Mouse (Mus musculus) heart, adult 2 months (tissue): Measurements from ENCODE around the gene Pelo. TPM values are rescaled to one million over a fixed set of nuclear protein-coding genes. Genes with fewer than 3 reads are reported as not detected.

Experiments
- DNase-seq, 2 experiments: peaks; one replicate each; pipeline ENCODE4 v3.0.0; 2021
- H3K27ac ChIP-seq: fragments of 200-600 bp; 2 replicates; pipeline ENCODE4 v1.8.1; 2022
- H3K27me3 ChIP-seq: fragments of 200-500 bp; 2 replicates; pipeline ENCODE4 v1.6.1; 2012; ENCODE audit warnings: mild to moderate bottlenecking, low read length, inconsistent platforms, mixed read lengths; ENCODE audit not compliant: control insufficient read depth, insufficient read depth
- H3K36me3 ChIP-seq: fragments of 200-500 bp; 2 replicates; pipeline ENCODE4 v1.6.1; 2012; ENCODE audit warnings: low read length, inconsistent platforms; ENCODE audit not compliant: control insufficient read depth, insufficient read depth
- H3K4me1 ChIP-seq: fragments of 200-500 bp; 2 replicates; pipeline ENCODE4 v1.6.1; 2011; ENCODE audit warnings: low read length; ENCODE audit not compliant: control insufficient read depth, insufficient read depth
- H3K4me3 ChIP-seq: fragments of 200-600 bp; 2 replicates; pipeline ENCODE4 v1.8.1; 2022
- H3K79me2 ChIP-seq: fragments of 200-500 bp; replicated peaks from 2 replicates; pipeline ENCODE4 v1.6.1; 2012; ENCODE audit warnings: mild to moderate bottlenecking, inconsistent platforms, low read length, moderate library complexity, mixed read lengths; ENCODE audit not compliant: control insufficient read depth, insufficient read depth
- H3K9ac ChIP-seq: fragments of 200-500 bp; 2 replicates; pipeline ENCODE4 v1.6.1; 2012; ENCODE audit warnings: low read depth, mild to moderate bottlenecking, control low read depth, inconsistent platforms, low read length, mixed read lengths
- CTCF ChIP-seq: fragments of 200-600 bp; IDR thresholded peaks from 2 replicates; pipeline ENCODE4 v1.8.1; 2022; ENCODE audit warnings: antibody characterized with exemption, mild to moderate bottlenecking, moderate library complexity
- EP300 ChIP-seq: fragments of 200-500 bp; IDR thresholded peaks from 2 replicates; pipeline ENCODE4 v1.6.1; 2011; ENCODE audit warnings: low read depth, low read length, control low read depth; ENCODE audit not compliant: insufficient read depth
- POLR2A ChIP-seq: fragments of 200-500 bp; IDR thresholded peaks from 2 replicates; pipeline ENCODE4 v1.6.1; 2011; ENCODE audit warnings: mild to moderate bottlenecking, low read depth, low read length, control low read depth; ENCODE audit not compliant: insufficient read depth
- WGBS: fragments of 180-500 bp; shearing (Covaris S2); methylation state at CpG from one replicate; pipeline ENCODE4 v1.1.7; 2018; 5-methylcytosine and 5-hydroxymethylcytosine counted together
- intact Hi-C: fragments of 180-260 bp; cut with DNase I; formaldehyde crosslinking; loops from one replicate; pipeline ENCODE4 v1.15.1; 2025
- polyA plus RNA-seq: library from polyadenylated mRNA; depleted of rRNA; stranded (reverse); fragments of >200 nt; gene quantifications from 2 replicates; pipeline ENCODE4 v1.2.3, GENCODE M21; 2012
- total RNA-seq, 2 experiments: library from RNA; stranded (reverse); gene quantifications; 2 replicates each; pipeline ENCODE4 v1.2.3; 2021

Gene Pelo
- total and polyA plus RNA-seq, 3 experiments = 15.6 to 18.0 (median 16.1) TPM

GRCm38 (mm10) chr13:115085974-115086373, 4.0 kb downstream of the Pelo start:
- 55% methylated on average over 6 of the region's 6 CpGs for WGBS
- intact Hi-C loops = no loop called here
- Histone ChIP-seq H3K9ac (no peak overlapping the region), H3K4me1 (peaks cover 9% of the 10 kb centered on the region), H3K36me3 (peaks cover 30% of the 10 kb centered on the region), H3K27ac (peak overlapping the region; percentile 40), H3K4me3 (no peak overlapping the region), H3K27me3 (no peaks in the 10 kb centered on the region), H3K79me2 (peaks cover 1% of the 10 kb centered on the region; the same call in 1 of the 2 replicates)
- 0 out of 2 replicates have a peak, but pooled peaks have one; percentile 13 for TF ChIP-seq POLR2A
- no peak for TF ChIP-seq EP300
- no peak for DNase-seq

GRCm38 (mm10) chr13:115082339-115082738, 7.6 kb downstream of the Pelo start:
- intact Hi-C loops = no loop called here
- 83% methylated on average over 7 of the region's 7 CpGs for WGBS

GRCm38 (mm10) chr13:115079996-115080585, 9.9 kb downstream of the Pelo start:
- TF ChIP-seq EP300 (no peak), CTCF (no peak), POLR2A (no peak)
- H3K79me2 ChIP-seq = peaks cover 4% of the 10 kb centered on the region; the same call in 1 of the 2 replicates
- peaks cover 29% of the 10 kb centered on the region for H3K36me3 ChIP-seq
- no peak overlapping the region; the same call in 1 of the 2 replicates for H3K27ac ChIP-seq
- intact Hi-C loops = no loop called here
- no peak overlapping the region for H3K9ac ChIP-seq
- no peaks in the 10 kb centered on the region for H3K27me3 ChIP-seq
- no peak overlapping the region for H3K4me3 ChIP-seq
- H3K4me1 ChIP-seq = peaks cover 12% of the 10 kb centered on the region
- no peak for DNase-seq
- 82% methylated on average over 3 of the region's 3 CpGs for WGBS

More at GRCm38 (mm10) chr13:115082339-115082738, 7.6 kb downstream of the Pelo start:
- peaks cover 33% of the 10 kb centered on the region for H3K36me3 ChIP-seq
- no peak for DNase-seq
- no peak for TF ChIP-seq POLR2A
- TF ChIP-seq EP300 = no peak
- TF ChIP-seq CTCF = no peak
- H3K4me3 ChIP-seq = no peak overlapping the region
- peaks cover 19% of the 10 kb centered on the region for H3K4me1 ChIP-seq
- no peak overlapping the region for H3K9ac ChIP-seq
- H3K27me3 ChIP-seq = no peaks in the 10 kb centered on the region
- H3K79me2 ChIP-seq = peaks cover 1% of the 10 kb centered on the region; the same call in 1 of the 2 replicates
- H3K27ac ChIP-seq = no peak overlapping the region

- no peak for DNase-seq
- H3K27ac ChIP-seq = no peak overlapping the region
- 60% methylated on average over 6 of the region's 6 CpGs for WGBS
Observed at GRCm38 (mm10) chr13:115078997-115079685, 10.8 kb downstream of the Pelo start.

GRCm38 (mm10) chr13:115077346-115078134, 12.4 kb downstream of the Pelo start:
- H3K4me3 ChIP-seq = no peak overlapping the region
- intact Hi-C loops = no loop called here
- H3K79me2 ChIP-seq = peaks cover 6% of the 10 kb centered on the region
- no peaks in the 10 kb centered on the region for H3K27me3 ChIP-seq
- peak overlapping the region; percentile 60 for H3K27ac ChIP-seq
- 50% methylated on average over 9 of the region's 9 CpGs for WGBS
- peaks cover 26% of the 10 kb centered on the region for H3K36me3 ChIP-seq
- TF ChIP-seq CTCF (no peak), EP300 (peak; percentile 94), POLR2A (no peak)
- peak in 1 of 2 experiments; percentile 57 for DNase-seq
- H3K9ac ChIP-seq = no peak overlapping the region
- peaks cover 16% of the 10 kb centered on the region for H3K4me1 ChIP-seq

More at GRCm38 (mm10) chr13:115078997-115079685, 10.8 kb downstream of the Pelo start:
- peaks cover 27% of the 10 kb centered on the region for H3K36me3 ChIP-seq
- no peak overlapping the region for H3K4me3 ChIP-seq
- intact Hi-C loops = no loop called here
- H3K79me2 ChIP-seq = peaks cover 5% of the 10 kb centered on the region
- TF ChIP-seq EP300 (no peak), POLR2A (no peak), CTCF (peak; percentile 13; the same call in 1 of the 2 replicates)
- peaks cover 15% of the 10 kb centered on the region for H3K4me1 ChIP-seq
- H3K27me3 ChIP-seq = no peaks in the 10 kb centered on the region
- no peak overlapping the region for H3K9ac ChIP-seq
